Mouse (Mus musculus) 416B (cell line): ENCODE measurements at regions not wholly inside any gene's neighbourhood (a gene's known extent, or its start where the extent isn't known, plus 50 kb on each side); places are given as distances from the start of the nearest gene placed in this dataset.

Experiments used
- DNase-seq: peaks from one replicate; pipeline ENCODE4 v3.0.0; 2011; ENCODE audit warnings: low read depth

DNA sequence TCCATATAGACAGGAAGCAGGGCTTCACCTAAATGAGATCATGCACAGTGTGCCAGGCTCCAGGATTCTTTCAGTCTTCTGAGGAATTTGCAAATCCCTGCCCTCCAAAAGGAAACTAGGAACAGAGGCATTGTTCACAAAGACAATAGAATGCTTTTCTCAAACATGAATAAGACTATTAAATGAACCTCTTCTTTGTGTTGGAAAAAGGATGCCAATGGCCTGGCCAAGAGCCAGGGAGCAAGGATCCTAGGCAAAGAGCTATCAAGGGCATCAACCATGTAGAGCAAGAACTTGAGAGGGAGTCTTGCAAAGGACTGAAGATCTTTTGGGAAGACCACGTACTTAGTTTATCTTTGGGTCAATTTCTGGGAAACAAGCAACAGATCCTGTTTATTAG, 415.4 kb downstream of the Mtx2 start:
- no peak for DNase-seq

DNA sequence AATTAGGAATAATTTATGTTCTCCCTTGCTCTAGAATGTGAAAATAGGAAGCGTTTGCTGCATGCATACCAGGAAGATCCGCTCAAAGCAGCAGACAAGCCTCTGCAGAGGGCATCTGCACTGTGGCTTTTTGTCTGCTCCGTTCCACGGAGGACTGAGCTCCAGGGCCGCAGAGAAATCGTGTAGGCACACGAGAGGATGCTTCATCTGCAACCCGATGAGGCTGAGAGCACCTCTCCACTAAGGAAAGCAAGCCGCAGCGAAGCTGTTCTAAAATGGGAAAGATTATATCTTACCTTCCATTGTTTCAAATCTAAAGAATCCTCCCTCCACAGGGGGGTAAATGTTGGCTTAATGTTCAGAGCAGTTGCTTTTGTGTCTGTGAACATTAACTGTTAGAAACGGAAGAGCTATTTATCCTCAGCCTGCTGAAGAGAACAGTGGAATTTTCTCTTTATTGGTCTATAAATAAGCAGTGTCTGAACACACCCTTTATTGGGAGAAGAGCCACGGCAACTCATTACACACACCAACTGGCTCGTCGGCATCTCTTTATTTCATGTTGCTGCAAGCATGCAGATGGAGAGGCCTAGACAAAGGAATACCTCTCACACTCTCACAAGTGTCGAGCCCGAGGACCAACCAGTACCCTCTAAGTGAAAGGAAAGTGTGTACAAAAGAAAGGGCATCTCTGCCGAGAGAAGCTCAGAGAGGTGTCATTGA, 414.6 kb upstream of the Hnrnpa3 start:
- no peak for DNase-seq

DNA sequence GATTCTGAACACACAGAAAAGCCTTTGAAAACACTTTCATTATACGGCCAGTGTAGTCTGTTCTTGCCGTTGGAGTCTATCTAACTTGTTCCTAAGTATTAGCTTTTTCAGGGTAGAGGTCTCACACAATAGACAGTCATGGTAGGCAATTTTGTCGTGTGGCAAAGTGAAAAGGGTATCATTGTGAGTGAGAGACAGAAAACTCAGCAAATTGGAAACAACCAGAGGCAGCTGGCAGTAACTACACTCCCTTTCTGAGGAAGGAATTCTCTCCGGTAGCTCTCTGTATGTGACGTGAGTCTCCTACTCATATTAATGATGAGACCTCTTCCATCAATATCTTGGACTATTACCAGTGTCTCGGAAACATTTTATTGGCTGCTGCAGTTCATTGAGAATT, 413.8 kb upstream of the Hnrnpa3 start:
- DNase-seq, result no peak

DNA sequence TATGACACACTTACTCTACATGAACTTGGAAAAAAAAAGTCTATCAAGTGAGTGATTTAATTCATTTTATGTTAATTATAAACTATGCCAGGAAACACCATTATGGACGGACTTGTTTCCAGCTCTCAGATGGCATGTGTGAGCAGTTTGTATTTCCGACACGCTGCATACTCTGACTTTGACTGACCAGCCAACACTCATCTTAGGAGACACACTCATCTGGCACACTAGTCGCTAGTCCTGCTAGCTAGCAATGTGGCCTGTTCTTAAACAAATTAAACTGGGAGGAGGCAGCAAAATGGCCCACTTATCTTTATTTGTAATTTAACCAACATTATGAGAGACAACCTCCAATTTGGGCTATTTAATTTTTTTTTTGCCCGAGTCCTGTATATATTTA, 413.4 kb upstream of the Hnrnpa3 start:
- no peak for DNase-seq

DNA sequence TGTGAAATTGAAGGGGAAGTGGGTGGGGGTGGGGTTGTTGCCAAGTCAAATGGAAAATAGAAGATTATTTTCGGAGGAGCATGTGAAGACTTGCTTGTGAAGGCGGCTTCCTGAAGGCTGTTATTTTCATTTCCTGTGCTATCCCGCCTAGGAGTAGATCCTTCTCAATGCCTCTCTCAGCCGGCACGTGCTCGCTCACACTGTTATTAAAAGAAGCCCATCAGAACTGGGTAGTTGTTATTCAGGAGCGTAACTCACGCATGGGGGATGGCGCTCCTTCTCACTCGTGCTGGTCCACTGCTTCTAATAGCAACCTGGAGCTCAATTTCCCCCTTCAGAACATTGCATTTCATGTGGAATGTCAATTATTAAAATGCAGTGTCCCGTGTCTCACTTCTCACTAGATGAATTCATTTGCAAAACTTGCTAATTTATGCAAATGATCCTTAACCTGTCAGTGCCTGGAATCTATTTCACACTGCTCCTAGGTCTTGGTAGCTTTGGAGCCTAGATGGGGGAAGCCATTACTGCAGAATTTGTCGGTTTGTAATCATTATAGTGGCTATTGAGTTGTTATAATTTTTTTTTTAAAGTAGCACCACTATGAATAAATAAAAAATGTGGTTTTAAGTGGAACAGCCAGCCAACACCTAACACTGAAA, 412.8 kb upstream of the Hnrnpa3 start:
- no peak for DNase-seq

DNA sequence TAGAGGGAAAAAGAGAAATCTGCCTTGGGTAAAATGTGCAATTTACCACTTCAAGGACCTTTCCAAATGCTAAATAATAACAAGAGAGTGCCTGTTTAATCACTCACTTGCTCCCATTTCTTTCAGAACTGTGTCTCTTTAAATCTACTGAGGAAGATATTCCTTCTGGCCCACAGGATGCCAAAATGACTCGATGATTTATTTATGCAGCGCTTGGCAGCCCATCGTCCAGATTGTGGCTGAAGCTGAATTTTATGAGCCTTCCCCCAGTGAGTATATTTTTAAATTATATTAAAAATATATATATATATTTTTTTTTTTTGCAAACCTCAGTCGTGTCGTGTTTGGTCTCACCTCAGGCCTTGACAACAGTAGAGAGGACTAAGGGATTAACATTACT, 410.8 kb upstream of the Hnrnpa3 start:
- no peak for DNase-seq

DNA sequence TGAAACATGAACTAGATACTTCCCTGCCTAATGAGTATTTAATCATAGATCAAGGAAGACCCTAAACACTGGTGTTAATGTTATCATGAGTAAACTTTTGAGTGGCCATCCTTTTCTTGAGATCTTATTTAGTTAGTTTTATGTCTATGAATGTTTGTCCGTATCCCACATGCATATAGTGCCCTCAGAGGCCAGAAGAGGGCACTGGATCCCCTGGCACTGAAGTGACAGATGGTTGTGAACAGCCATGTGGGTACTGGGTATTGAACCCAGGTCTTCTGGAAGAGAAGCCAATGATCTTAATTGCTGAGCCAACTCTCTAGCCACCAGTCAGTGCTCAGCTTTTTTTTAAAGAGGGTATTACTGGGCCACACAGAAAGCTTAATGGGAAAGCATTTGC, 408.6 kb upstream of the Hnrnpa3 start:
- DNase-seq, result no peak

DNA sequence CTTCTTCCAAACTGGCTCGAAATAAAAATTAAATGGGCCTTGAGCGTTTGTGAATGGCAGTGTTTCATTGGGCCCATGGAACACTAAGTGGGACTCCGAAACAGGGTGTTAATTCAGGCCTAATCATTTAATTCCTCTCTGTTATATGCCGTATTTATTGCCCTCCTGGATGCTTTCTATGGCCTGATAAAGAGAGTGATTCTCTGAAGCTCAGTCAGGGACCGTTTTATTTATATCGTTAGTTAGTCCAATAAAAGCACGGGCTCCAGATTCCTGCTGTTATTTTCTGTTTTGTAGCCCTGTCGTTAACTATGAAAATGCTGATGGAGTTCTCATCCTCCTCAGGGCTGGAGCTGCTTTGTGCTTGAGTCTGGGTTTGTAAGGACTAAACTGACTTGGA, 406.2 kb upstream of the Hnrnpa3 start:
- no peak for DNase-seq

DNA sequence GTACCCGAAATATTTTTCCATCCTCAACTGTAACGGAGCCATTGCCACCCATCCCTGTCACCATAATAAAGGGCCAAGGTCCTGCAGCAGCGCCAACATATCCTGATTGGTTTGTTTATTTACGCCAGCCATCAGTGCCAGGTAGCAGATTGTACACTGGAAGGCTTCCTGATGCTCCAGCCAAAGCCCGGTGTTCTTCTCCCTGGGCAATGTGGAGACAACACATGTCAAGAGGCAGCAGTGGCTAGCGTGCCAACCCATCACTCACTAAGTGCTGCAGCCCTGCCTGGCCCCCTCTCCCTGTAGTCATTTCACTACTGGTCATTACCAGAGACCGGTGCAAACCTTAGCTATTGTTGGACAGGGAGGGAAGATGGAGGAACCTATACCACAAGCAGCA, 393.8 kb upstream of the Hnrnpa3 start:
- DNase-seq, result no peak

DNA sequence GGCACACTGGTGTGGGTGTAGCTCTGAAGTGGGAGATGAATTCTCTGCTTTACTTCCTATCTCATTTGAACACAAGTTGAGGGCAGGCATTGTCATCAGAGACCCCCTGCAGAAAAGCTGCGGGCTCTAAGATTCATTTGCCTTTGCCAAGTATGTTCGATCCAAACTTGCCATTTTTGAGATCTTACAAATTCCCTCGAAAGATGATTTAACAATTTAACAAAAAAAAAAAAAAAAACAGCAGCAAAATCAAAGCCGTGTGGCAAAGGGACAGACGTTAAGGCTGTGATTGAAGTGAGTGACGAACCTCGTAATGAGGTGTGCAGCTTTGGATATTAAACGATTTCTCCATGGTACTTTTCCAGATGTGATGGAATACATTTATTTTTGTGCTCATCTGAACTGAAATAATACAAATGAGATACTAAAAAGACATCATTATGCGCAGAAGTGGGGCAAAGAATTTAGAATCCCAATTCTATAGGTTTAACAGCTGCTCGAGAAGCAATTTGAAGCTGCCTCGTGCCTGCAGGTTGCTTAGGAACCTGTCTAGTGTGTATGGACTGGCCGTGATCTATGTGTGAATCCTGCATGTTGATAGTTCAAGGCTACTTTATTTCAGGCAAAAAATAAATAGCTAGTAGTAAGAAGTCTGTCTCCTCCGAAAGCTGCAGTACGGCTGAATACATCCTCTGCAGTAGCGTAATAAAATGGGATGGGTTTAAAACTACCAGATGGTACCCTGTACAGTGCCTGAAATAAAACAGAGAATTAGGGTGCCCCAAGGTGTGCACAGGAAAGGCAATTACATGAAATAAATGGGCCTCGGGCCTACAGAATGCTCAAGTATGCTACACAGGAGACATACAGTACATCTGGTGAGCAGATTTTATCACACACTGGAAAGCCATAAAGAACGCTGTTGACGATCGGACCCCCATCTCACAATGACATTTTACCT, 393.0 kb upstream of the Hnrnpa3 start:
- DNase-seq, result no peak

DNA sequence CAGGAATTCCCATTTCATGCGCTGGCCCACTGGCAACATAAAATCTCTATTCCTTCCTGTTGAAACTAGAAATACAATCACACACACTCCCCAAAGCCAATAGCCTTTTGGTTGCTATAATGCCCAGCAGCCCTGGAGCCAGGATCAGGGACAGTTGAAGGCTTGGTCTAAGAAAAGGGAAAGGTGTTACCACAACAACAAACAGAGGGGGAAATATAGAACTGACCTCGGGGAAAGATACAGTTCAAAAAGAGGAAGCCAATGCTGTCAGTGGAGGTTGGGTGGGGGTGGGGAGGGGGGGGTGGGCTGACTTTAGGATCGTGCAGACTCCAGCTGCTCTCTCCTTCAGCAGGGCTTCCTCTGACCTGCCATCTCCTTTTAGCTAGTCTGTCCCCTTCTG, 391.1 kb upstream of the Hnrnpa3 start:
- DNase-seq, result no peak

DNA sequence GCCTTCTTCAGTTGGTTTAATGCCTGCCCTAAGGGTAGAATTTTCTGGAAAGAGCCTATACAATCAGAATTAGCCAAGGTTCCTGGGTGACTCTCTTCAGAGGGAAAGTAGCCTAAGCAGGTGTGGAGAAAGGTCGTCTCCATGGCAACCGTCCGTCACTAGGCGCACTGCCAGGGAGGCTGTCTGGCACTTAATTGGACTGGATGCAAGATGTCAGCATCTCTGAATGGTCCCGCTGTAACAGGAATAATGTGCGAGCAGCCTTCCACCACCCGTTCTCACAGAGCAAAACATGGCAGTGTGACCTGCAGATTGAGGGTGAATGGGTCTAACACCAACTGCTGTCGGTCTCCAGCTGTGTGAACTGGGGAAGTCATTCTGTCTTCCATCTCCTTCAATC, 389.6 kb upstream of the Hnrnpa3 start:
- DNase-seq, result no peak

DNA sequence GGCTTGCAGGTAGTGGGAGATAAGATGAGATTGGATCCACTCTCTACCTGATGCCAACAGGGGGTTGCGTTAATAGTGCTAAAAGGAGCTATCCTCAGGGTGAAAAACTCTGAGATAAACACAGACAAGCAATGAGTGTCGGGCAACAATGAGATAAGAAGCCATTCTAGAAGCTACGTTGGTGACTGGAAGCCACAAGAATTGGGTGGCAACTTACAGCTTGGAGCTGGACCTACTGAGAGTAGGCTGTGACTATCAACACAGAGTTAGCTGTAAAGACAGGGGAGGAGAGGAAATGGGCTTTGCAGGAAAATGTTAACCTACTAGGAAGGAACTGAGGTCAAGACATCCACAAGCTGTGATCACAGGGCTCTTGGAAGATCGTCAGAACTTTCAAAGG, 388.9 kb upstream of the Hnrnpa3 start:
- no peak for DNase-seq

DNA sequence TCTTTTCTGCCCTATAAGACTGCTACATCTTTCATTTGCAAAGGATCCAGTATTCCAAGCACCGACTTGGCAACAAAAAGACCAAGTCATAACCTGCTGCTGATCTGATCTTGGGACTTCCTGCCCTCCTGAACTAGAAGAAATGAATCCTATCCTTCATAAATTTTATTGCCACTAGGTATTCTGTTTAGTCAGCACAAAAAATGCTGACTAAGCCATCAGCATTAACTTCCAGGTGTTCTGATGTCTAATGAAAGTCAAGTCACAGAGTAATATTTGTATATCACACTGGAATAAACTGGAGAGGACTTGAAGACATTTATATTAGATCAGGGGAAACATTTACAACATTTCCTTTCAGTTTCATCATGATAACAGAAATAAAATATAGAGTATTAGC, 371.2 kb upstream of the Hnrnpa3 start:
- DNase-seq, result no peak

DNA sequence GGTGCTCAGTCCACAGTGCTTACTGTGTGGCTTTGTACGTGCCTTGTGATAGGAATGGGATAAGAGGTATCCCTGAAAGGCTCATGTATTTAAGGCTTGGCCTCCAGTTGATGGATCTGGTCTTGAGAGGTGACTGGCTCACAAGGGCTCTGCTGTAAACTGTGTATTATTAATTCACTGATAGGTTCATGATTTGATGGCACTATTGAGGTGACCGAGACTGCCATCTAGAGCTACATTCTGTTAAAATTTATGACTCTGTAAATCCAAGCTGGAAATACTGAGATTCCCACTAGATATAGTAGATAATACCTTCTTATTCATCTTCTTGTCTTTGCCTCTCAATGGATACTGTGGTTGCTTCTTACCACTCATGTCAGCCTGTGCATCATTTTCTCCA, 367.4 kb upstream of the Hnrnpa3 start:
- no peak for DNase-seq

DNA sequence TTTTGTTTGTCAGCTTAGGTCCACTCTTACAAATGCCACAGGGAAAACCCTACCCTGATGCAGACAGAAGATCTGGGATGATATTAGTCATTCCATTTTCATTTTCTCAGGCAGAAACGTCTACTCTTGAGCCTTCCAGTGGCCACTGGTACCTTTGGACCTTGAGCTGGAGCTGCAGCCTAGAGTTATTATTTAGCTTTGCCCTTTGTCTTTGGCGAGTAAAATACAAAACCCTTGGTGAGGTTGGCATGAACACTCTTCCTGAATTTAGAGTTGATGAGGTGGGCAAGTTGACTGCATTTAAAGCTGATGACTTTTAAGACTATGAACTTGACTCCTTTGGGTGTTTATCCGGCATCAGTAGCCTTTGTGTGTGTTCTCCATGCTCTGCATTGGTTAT, 352.2 kb upstream of the Hnrnpa3 start:
- DNase-seq, result no peak

DNA sequence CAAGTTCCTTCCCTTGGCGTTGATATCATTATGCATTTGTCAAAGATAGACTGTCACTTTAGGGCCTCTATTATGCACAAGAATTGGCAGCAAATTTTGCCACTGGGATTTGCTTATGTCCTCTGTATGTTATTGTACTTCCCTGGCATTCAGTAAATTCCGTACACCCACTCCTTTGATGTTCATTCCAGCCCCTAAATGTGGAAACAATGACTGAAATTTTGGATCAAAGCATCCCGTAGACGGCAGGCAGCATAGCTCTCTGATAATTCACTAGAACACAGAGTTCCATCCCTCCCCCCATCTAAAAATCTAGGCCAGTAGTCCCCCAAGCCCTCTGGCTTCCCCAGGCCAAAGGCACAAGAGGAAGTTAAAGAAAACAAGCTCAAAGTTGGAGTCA, 347.9 kb upstream of the Hnrnpa3 start:
- DNase-seq, result no peak

DNA sequence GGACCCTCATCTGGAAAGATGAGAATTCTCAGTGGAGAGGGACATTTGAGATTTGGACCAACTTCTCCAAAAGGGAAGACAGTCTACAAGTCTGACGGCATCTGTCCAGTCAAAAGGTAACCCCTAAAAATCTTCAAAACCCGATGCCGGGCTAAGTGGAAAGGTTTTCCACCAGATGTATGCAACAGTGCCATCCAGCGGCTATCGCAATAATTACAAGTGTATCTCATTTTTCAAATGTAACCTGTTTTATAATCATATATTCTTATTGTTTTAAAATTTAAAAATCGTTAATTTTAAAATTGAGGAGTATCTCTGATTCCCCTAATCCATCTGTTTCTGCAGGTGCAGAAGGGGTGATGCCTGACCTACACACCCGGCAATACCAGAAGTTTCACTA, 346.8 kb upstream of the Hnrnpa3 start:
- DNase-seq, result peak; percentile 36

DNA sequence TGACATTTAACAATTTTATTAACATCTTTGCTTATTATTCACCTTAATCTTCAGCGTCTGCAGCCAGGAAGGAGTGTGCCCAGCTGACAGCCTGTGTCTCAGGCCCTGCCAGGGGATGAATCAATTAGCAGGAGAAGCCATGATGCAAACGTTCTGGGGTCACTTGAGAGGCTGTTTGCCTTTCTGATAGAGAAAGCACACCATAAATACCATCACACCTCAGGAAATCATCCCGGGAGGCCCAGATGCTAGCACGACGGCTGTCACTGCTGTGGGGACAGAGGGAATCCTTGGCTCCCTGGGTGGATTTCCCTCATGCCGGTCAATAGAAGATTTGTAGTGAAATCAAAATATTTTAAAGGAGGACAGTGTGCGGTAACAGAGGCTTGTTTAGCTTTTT, 343.7 kb upstream of the Hnrnpa3 start:
- DNase-seq, result no peak

DNA sequence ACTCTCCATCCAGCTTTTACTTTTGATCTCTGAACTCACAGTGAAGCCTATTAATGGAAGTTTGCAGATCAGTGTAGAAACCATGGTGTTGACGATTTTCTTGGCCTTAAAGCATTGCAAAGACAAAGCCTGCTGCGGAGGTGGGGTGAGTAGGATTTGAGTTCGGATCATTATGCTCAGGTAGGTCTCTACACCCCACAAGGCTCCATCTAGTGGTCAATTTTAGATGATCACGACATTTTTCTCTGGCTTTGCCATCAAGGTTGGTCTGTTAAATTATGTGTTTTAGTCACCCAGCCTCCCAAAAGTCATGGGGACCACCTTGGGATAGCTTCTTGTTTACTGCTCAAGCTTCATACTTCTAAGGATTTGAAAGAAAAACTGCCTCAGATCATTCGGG, 340.9 kb upstream of the Hnrnpa3 start:
- DNase-seq, result peak; percentile 3

DNA sequence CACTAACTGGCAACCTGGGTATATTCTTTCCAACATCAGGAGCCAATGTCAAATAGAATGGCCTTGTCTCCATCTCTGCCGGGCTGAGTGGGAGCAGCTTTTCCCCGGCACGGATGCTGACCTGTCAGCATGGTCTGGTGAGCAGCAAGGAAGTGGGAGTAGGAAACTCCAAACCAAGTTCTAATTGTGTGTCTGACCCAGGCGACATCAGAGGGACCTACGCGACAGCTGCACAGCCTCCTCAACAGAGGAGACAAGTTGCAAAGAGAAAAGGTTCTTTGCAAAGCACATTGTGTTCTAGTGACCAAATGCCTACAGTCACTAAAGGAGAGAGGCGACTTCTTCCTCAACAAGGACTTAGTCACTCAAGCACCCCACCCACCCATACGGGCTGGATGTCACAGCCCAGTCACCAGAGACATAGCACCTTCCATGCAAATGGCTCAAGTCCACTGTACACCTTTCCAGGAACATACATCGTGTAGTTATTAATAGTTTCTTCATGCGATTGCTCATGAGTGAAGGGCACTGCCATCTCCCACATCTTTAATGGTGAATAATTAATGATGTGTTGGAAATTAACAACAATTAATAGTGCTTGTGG, 334.8 kb upstream of the Hnrnpa3 start:
- DNase-seq, result no peak

DNA sequence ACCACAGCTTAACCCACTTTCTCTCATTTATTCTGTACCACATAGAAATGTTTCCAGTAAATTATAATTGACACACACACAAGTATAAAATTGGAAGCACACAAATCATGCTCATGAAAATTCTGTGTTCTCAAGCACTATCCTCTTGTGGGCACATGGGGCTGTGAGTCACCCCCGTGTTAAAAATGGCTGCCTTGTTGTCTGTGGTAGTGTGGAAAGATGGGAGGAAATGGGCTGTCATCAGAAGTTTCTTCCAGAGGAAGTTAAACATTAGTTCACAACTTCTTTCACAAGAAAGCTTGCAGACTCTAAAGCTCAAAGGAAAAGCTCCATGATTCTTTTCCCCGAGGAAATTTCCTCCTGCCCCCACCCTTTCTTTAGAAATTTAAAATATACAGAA, 329.5 kb upstream of the Hnrnpa3 start:
- peak; percentile 24 for DNase-seq

DNA sequence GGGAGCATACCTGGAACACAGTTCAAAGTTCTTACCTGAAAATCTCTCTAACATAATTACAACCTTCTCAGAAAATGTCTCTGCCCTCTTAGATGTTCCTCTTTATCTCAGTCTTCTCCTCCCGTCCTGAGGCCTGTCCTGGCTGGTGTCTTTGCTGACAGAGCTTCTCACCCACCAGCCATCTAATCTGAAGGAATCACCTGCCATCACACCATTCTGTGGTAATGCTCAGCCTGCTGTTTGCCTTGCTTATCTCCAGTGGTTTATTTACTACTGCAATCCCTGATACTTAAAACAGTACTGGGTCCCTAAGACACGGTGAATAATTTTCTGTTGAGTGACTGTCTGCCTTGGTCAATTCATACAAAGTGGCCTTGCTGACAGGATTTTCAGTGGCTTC, 317.8 kb upstream of the Hnrnpa3 start:
- DNase-seq, result no peak
